Mouse (Mus musculus): Measurements from ENCODE around the gene Pcbd2.

DNA sequence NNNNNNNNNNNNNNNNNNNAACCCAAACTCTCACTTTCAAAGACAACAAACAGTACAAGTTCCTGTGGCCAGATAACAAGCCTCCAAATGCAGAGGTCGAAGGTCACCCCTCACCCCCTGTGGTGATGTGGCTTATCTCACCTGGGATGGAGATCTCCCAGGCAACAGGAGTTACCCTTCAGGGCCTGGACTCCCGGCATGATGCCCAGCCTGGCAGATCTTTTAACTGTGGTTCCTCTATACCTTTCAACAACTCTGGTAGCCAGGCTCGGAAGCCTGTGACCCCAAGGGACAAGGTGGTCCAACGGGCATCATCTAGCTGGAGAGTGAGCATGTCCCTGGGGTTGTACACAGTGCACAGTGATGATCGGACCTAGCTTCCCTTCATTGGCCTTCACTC lies 95.3 kb downstream of the Pcbd2 start:
- TF ChIP-seq CTCF (IDR thresholded peaks at IDR 0.05; ENCODE audit: borderline replicate concordance, insufficient read depth, low read depth, low read length) (no peak), POLR2A (IDR thresholded peaks at IDR 0.05; ENCODE audit: borderline replicate concordance, insufficient read depth, low read length) (no peak)
